Mouse (Mus musculus): Measurements from ENCODE around the gene Gipc1. TPM values are rescaled to one million over a fixed set of nuclear protein-coding genes. Genes with fewer than 3 reads are reported as not detected.

Gene Gipc1
- polyA plus RNA-seq, 1 experiment from 2014 or later, result 180 TPM

Other genes starting within 250 kb of the Gipc1 start
- 123 and 132 TPM in 2 replicates for gene Scoc, start 194.3 kb upstream of the Gipc1 start, polyA plus RNA-seq (2014; fragmentation: Nextera tagmentation; extraction: Ambion mirVana)
- not detected in 2 replicates for gene Olfr370, start 116.9 kb upstream of the Gipc1 start, polyA plus RNA-seq (2014; fragmentation: Nextera tagmentation; extraction: Ambion mirVana)
- gene Ndufb7, start 86.0 kb upstream of the Gipc1 start, polyA plus RNA-seq (2014; fragmentation: Nextera tagmentation; extraction: Ambion mirVana), result 325 and 345 TPM in 2 replicates
- 629 and 635 TPM in 2 replicates for gene Tecr, start 44.7 kb upstream of the Gipc1 start, polyA plus RNA-seq (2014; fragmentation: Nextera tagmentation; extraction: Ambion mirVana)
- gene Dnajb1, start 44.5 kb upstream of the Gipc1 start, polyA plus RNA-seq (2014; fragmentation: Nextera tagmentation; extraction: Ambion mirVana), result 59.5 and 59.6 TPM in 2 replicates
- gene Ptger1, start 14.0 kb downstream of the Gipc1 start, polyA plus RNA-seq (2014; fragmentation: Nextera tagmentation; extraction: Ambion mirVana), result 3.1 and 5.4 TPM in 2 replicates
- 30.1 and 30.7 TPM in 2 replicates for gene Pkn1, start 46.5 kb downstream of the Gipc1 start, polyA plus RNA-seq (2014; fragmentation: Nextera tagmentation; extraction: Ambion mirVana)
- gene Ddx39, start 62.5 kb downstream of the Gipc1 start, polyA plus RNA-seq (2014; fragmentation: Nextera tagmentation; extraction: Ambion mirVana), result 141 and 147 TPM in 2 replicates
- 39.2 and 40.7 TPM in 2 replicates for gene Adgre5, start 88.6 kb downstream of the Gipc1 start, polyA plus RNA-seq (2014; fragmentation: Nextera tagmentation; extraction: Ambion mirVana)
- 29.5 and 31.3 TPM in 2 replicates for gene Adgrl1, start 247.4 kb downstream of the Gipc1 start, polyA plus RNA-seq (2014; fragmentation: Nextera tagmentation; extraction: Ambion mirVana)